Mouse (Mus musculus) hindbrain, postnatal 0 days (tissue): Measurements from ENCODE around the gene Tiam1. TPM values are rescaled to one million over a fixed set of nuclear protein-coding genes. Genes with fewer than 3 reads are reported as not detected.
A peak's percentile ranks its signal among the peaks of the same experiment; 100 is the strongest.

Experiments
- ATAC-seq: fragments of 200-750 bp; cut with Nextera tagmentation; 2 replicates; pipeline ENCODE4 v1.8.0; 2017; ENCODE audit warnings: mild to moderate bottlenecking, moderate TSS enrichment, moderate library complexity
- DNase-seq: peaks from one replicate; pipeline ENCODE4 v3.0.0-alpha.2; 2015; ENCODE audit warnings: low spot score
- H3K27ac ChIP-seq: fragments of 300-500 bp; sonication (generic); 2 replicates; pipeline ENCODE4 v1.5.1; 2014; ENCODE audit warnings: mild to moderate bottlenecking
- H3K27me3 ChIP-seq: fragments of 300-500 bp; sonication (generic); 2 replicates; pipeline ENCODE4 v1.6.1; 2014; ENCODE audit warnings: low read length, mixed read lengths; ENCODE audit not compliant: insufficient read depth
- H3K36me3 ChIP-seq: fragments of 300-500 bp; sonication (generic); 2 replicates; pipeline ENCODE4 v1.6.1; 2014; ENCODE audit warnings: low read length, mixed read lengths; ENCODE audit not compliant: insufficient read depth
- H3K4me1 ChIP-seq: fragments of 300-500 bp; sonication (generic); 2 replicates; pipeline ENCODE4 v1.6.1; 2014; ENCODE audit warnings: antibody characterized with exemption, low read length, mixed read lengths; ENCODE audit not compliant: insufficient read depth
- H3K4me2 ChIP-seq: fragments of 300-500 bp; sonication (generic); 2 replicates; pipeline ENCODE4 v1.6.1; 2014; ENCODE audit warnings: low read depth, mild to moderate bottlenecking, low read length, moderate library complexity, mixed read lengths
- H3K4me3 ChIP-seq: fragments of 300-500 bp; sonication (generic); 2 replicates; pipeline ENCODE4 v1.5.1; 2014; ENCODE audit warnings: low read length
- H3K9ac ChIP-seq: fragments of 300-500 bp; sonication (generic); replicated peaks from 2 replicates; pipeline ENCODE4 v1.6.1; 2014; ENCODE audit warnings: mild to moderate bottlenecking, low read length, moderate library complexity, mixed read lengths
- H3K9me3 ChIP-seq: fragments of 300-500 bp; sonication (generic); 2 replicates; pipeline ENCODE4 v1.6.1; 2016; ENCODE audit warnings: low read length, mixed read lengths
- CTCF ChIP-seq: IDR thresholded peaks from 2 replicates; pipeline ENCODE4 v1.5.1; 2016; ENCODE audit warnings: antibody characterized with exemption, control low read depth, low read depth
- WGBS: fragments of 180-500 bp; shearing (Covaris S2); extraction: QIAGEN DNeasy Blood & Tissue Kit; methylation state at CpG from one replicate; pipeline ENCODE4 v1.1.7; 2014; 5-methylcytosine and 5-hydroxymethylcytosine counted together
- polyA plus RNA-seq: library from polyadenylated mRNA; unstranded; fragments of >200 nt; fragmentation: Nextera tagmentation; extraction: Ambion mirVana; gene quantifications from 2 replicates; pipeline ENCODE4 v1.2.1, GENCODE M21; 2015
- total RNA-seq: library from RNA; depleted of rRNA; stranded (reverse); fragments of >200 nt; gene quantifications from 2 replicates; pipeline ENCODE4 v1.2.3, GENCODE M21; 2014

The Tiam1 gene
- total and polyA plus RNA-seq, 2 experiments from 2014 or later = 15.1 to 26.2 TPM

- Histone ChIP-seq H3K36me3 (no peaks in the 10 kb centered on the region; the same call in 1 of the 2 replicates), H3K4me2 (no peak overlapping the region), H3K9ac (no peak overlapping the region), H3K9me3 (no peaks in the 10 kb centered on the region), H3K27ac (no peak overlapping the region), H3K27me3 (no peaks in the 10 kb centered on the region), H3K4me3 (no peak overlapping the region), H3K4me1 (no peaks in the 10 kb centered on the region)
- no peak for ATAC-seq
- peak; percentile 59 for TF ChIP-seq CTCF
- WGBS = 77% methylated on average over 8 of the region's 8 CpGs
- peak; percentile 45 for DNase-seq
Observed at GRCm38 (mm10) chr16:89854731-89855130, 288.8 kb downstream of the Tiam1 start.

- no peak for DNase-seq
- H3K27me3 ChIP-seq = no peaks in the 10 kb centered on the region
- no peak overlapping the region for H3K4me3 ChIP-seq
- whole genome bisulfite sequencing = 65% methylated on average over 9 of the region's 9 CpGs
- no peaks in the 10 kb centered on the region for H3K36me3 ChIP-seq
- ATAC-seq = peak; percentile 51; the same call in 1 of the 2 replicates
- no peak overlapping the region for H3K4me2 ChIP-seq
- no peak overlapping the region for H3K27ac ChIP-seq
- no peak for TF ChIP-seq CTCF
- H3K9me3 ChIP-seq = no peaks in the 10 kb centered on the region
- H3K9ac ChIP-seq = no peak overlapping the region
- no peaks in the 10 kb centered on the region for H3K4me1 ChIP-seq
Observed at GRCm38 (mm10) chr16:89851333-89851732, 292.2 kb downstream of the Tiam1 start.

- Histone ChIP-seq H3K4me1 (no peaks in the 10 kb centered on the region), H3K4me3 (no peak overlapping the region), H3K9ac (no peak overlapping the region), H3K4me2 (no peak overlapping the region), H3K27ac (no peak overlapping the region), H3K9me3 (no peaks in the 10 kb centered on the region), H3K36me3 (no peaks in the 10 kb centered on the region), H3K27me3 (no peaks in the 10 kb centered on the region)
- 91% methylated on average over 19 of the region's 19 CpGs for WGBS
- TF ChIP-seq CTCF = no peak
- DNase-seq (no peak), ATAC-seq (no peak)
Observed at GRCm38 (mm10) chr16:89848651-89849597, 294.6 kb downstream of the Tiam1 start.

DNA sequence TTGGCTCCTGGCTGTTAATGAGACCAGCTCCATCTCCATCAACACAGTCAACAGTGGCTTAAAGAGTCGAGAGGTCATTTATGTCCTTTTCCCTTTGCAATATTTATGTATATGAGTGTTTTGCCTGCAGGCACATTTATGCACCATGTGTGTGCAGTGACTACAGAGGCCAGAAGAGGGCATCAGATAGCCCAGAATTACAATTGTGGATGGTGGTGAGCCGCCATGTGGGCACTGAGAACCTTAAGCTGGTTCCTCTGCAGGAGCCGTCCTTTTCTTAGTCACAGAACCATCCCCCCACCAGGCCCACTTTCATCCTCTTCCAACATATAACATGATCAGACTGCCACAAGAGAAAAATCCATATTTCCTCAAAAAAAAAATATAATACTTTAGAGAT, 295.4 kb downstream of the Tiam1 start:
- no peak overlapping the region for H3K4me3 ChIP-seq
- no peaks in the 10 kb centered on the region for H3K9me3 ChIP-seq
- H3K27me3 ChIP-seq = no peaks in the 10 kb centered on the region
- 95% methylated on average over 3 of the region's 3 CpGs for WGBS
- no peak for ATAC-seq
- H3K4me2 ChIP-seq = no peak overlapping the region
- no peak overlapping the region for H3K27ac ChIP-seq
- peak; percentile 19; the same call in 1 of the 2 replicates for TF ChIP-seq CTCF
- no peaks in the 10 kb centered on the region for H3K4me1 ChIP-seq
- H3K9ac ChIP-seq = no peak overlapping the region
- DNase-seq = no peak
- no peaks in the 10 kb centered on the region for H3K36me3 ChIP-seq

GRCm38 (mm10) chr16:89845461-89845860, 298.1 kb downstream of the Tiam1 start:
- Histone ChIP-seq H3K4me3 (no peak overlapping the region), H3K4me2 (no peak overlapping the region), H3K27ac (no peak overlapping the region), H3K9me3 (no peaks in the 10 kb centered on the region), H3K36me3 (no peaks in the 10 kb centered on the region), H3K4me1 (no peaks in the 10 kb centered on the region), H3K9ac (no peak overlapping the region), H3K27me3 (no peaks in the 10 kb centered on the region)
- TF ChIP-seq CTCF = no peak
- ATAC-seq (no peak), DNase-seq (no peak)
- 61% methylated on average over 8 of the region's 8 CpGs for WGBS

DNA sequence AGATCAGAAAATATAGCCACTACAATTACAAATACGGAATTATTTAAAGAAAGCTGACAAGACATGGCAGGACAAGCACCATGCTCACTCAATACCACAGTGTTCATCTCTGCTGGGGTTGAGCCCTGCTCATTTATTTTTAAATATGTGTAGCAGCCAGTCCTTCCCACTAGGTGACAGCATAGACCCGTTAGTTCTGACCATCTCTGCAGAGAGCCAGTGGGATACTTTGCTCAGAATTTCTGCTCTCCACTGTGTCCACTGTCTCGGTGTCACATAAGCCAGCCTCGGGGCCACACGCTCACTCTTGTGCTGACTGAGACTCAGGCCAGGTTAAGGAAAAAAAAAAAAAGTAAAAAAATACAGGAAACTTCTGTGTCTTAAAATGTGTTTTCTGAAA, 299.0 kb downstream of the Tiam1 start:
- no peaks in the 10 kb centered on the region for H3K27me3 ChIP-seq
- H3K27ac ChIP-seq = no peak overlapping the region
- H3K4me1 ChIP-seq = no peaks in the 10 kb centered on the region
- TF ChIP-seq CTCF = peak; percentile 95
- no peak overlapping the region for H3K9ac ChIP-seq
- 24% methylated on average over 5 of the region's 5 CpGs for WGBS
- no peak overlapping the region for H3K4me2 ChIP-seq
- no peaks in the 10 kb centered on the region for H3K9me3 ChIP-seq
- H3K36me3 ChIP-seq = no peaks in the 10 kb centered on the region
- DNase-seq (peak; percentile 83), ATAC-seq (peak; percentile 87)
- H3K4me3 ChIP-seq = no peak overlapping the region

DNA sequence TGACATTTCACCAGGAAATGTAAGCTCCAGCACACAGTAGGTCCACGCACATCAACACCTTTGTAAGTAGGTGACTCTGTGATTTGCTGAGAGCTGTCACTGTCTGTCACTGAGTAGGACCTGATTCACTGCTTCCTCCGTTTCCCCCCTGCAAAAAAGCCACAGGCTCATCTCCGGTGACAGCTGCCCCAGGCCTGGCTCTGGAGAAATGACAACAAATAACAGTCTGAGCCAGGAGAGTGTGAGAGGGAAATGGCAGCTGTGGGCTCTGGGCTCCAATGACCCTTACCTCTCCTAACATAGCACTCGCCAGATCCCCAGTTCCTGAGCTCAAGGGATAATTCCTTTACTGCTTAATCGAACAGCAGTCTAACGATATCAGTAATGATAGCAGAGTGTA, 301.7 kb downstream of the Tiam1 start:
- H3K27me3 ChIP-seq = no peaks in the 10 kb centered on the region
- no peak overlapping the region for H3K9ac ChIP-seq
- ATAC-seq (no peak), DNase-seq (no peak)
- H3K4me1 ChIP-seq = no peaks in the 10 kb centered on the region
- WGBS = 64% methylated on average over 6 of the region's 6 CpGs
- H3K4me2 ChIP-seq = no peak overlapping the region
- no peak overlapping the region for H3K27ac ChIP-seq
- no peaks in the 10 kb centered on the region for H3K9me3 ChIP-seq
- H3K4me3 ChIP-seq = no peak overlapping the region
- no peaks in the 10 kb centered on the region for H3K36me3 ChIP-seq
- no peak for TF ChIP-seq CTCF
